Mouse (Mus musculus): ENCODE data around the gene Notch2. TPM values are rescaled to one million over a fixed set of nuclear protein-coding genes. Genes with fewer than 3 reads are reported as not detected.

The Notch2 gene
- polyA plus RNA-seq, 1 experiment from 2014 or later = 11.5 TPM

GRCm38 (mm10) chr3:98178340-98178739 is 165.0 kb downstream of the Notch2 start:
- no peak overlapping the region for H3K4me2 ChIP-seq
- no peak overlapping the region for H3K4me3 ChIP-seq
- no peaks in the 10 kb centered on the region for H3K36me3 ChIP-seq
- no peak for ATAC-seq (replicated peaks; ENCODE audit: insufficient number of reproducible peaks, insufficient read depth, low FRiP score, low read depth)
- H3K4me1 ChIP-seq (replicated peaks) = no peaks in the 10 kb centered on the region
- 52% methylated on average over 4 of the region's 4 CpGs for WGBS
- no peaks in the 10 kb centered on the region for H3K9me3 ChIP-seq (replicated peaks)
- peak overlapping the region; percentile 31; the same call in 1 of the 2 replicates for H3K27ac ChIP-seq
- no peaks in the 10 kb centered on the region for H3K27me3 ChIP-seq
- no peak overlapping the region for H3K9ac ChIP-seq

GRCm38 (mm10) chr3:98180805-98181204 is 167.5 kb downstream of the Notch2 start:
- WGBS = 26% methylated on average over 7 of the region's 7 CpGs

GRCm38 (mm10) chr3:98185163-98185714 is 171.9 kb downstream of the Notch2 start:
- H3K4me3 ChIP-seq = no peak overlapping the region
- H3K36me3 ChIP-seq = no peaks in the 10 kb centered on the region
- H3K27me3 ChIP-seq = no peaks in the 10 kb centered on the region
- H3K9ac ChIP-seq = no peak overlapping the region
- WGBS = 62% methylated on average over 10 of the region's 10 CpGs
- no peak overlapping the region for H3K27ac ChIP-seq
- ATAC-seq (replicated peaks; ENCODE audit: insufficient number of reproducible peaks, insufficient read depth, low FRiP score, low read depth) = no peak
- no peak overlapping the region for H3K4me2 ChIP-seq
- no peaks in the 10 kb centered on the region for H3K9me3 ChIP-seq (replicated peaks)
- no peaks in the 10 kb centered on the region for H3K4me1 ChIP-seq (replicated peaks)

More at GRCm38 (mm10) chr3:98180805-98181204, 167.5 kb downstream of the Notch2 start:
- no peak overlapping the region for H3K9ac ChIP-seq
- H3K9me3 ChIP-seq (replicated peaks) = no peaks in the 10 kb centered on the region
- H3K27ac ChIP-seq = no peak overlapping the region
- H3K27me3 ChIP-seq = no peaks in the 10 kb centered on the region
- no peaks in the 10 kb centered on the region for H3K4me1 ChIP-seq (replicated peaks)
- ATAC-seq (replicated peaks; ENCODE audit: insufficient number of reproducible peaks, insufficient read depth, low FRiP score, low read depth) = no peak
- no peak overlapping the region for H3K4me2 ChIP-seq
- H3K4me3 ChIP-seq = no peak overlapping the region
- no peaks in the 10 kb centered on the region for H3K36me3 ChIP-seq

GRCm38 (mm10) chr3:98187777-98188176 is 174.4 kb downstream of the Notch2 start:
- H3K27ac ChIP-seq = no peak overlapping the region
- no peaks in the 10 kb centered on the region for H3K4me1 ChIP-seq (replicated peaks)
- no peaks in the 10 kb centered on the region for H3K36me3 ChIP-seq
- 82% methylated on average over 3 of the region's 3 CpGs for WGBS
- no peak overlapping the region for H3K4me3 ChIP-seq
- ATAC-seq (replicated peaks; ENCODE audit: insufficient number of reproducible peaks, insufficient read depth, low FRiP score, low read depth) = no peak
- no peak overlapping the region for H3K4me2 ChIP-seq
- no peaks in the 10 kb centered on the region for H3K27me3 ChIP-seq
- H3K9ac ChIP-seq = no peak overlapping the region
- H3K9me3 ChIP-seq (replicated peaks) = no peaks in the 10 kb centered on the region

- no peaks in the 10 kb centered on the region for H3K36me3 ChIP-seq
- no peak overlapping the region for H3K27ac ChIP-seq
- H3K9ac ChIP-seq = no peak overlapping the region
- no peak overlapping the region for H3K4me3 ChIP-seq
- H3K4me2 ChIP-seq = no peak overlapping the region
- WGBS = 40% methylated on average over 9 of the region's 9 CpGs
- H3K27me3 ChIP-seq = no peaks in the 10 kb centered on the region
- no peak for ATAC-seq (replicated peaks; ENCODE audit: insufficient number of reproducible peaks, insufficient read depth, low FRiP score, low read depth)
- H3K9me3 ChIP-seq (replicated peaks) = no peaks in the 10 kb centered on the region
- H3K4me1 ChIP-seq (replicated peaks) = no peaks in the 10 kb centered on the region
These were observed 184.6 kb downstream of the Notch2 start for GRCm38 (mm10) chr3:98197711-98198532.

GRCm38 (mm10) chr3:98199747-98200146 is 186.4 kb downstream of the Notch2 start:
- H3K36me3 ChIP-seq = no peaks in the 10 kb centered on the region
- no peaks in the 10 kb centered on the region for H3K4me1 ChIP-seq (replicated peaks)
- H3K9me3 ChIP-seq (replicated peaks) = no peaks in the 10 kb centered on the region
- no peaks in the 10 kb centered on the region for H3K27me3 ChIP-seq
- 59% methylated on average over 5 of the region's 5 CpGs for WGBS
- H3K27ac ChIP-seq = no peak overlapping the region
- no peak overlapping the region for H3K9ac ChIP-seq
- H3K4me3 ChIP-seq = no peak overlapping the region
- no peak for ATAC-seq (replicated peaks; ENCODE audit: insufficient number of reproducible peaks, insufficient read depth, low FRiP score, low read depth)
- H3K4me2 ChIP-seq = no peak overlapping the region

Other genes with a start within 250 kb of the Notch2 start
- 93.0 and 99.0 TPM in 2 replicates for gene Pde4dip, start 124.8 kb upstream of the Notch2 start, polyA plus RNA-seq (2015; fragmentation: Nextera tagmentation; extraction: Ambion mirVana)
- gene Sec22b, start 112.3 kb upstream of the Notch2 start, polyA plus RNA-seq (2015; fragmentation: Nextera tagmentation; extraction: Ambion mirVana) = 98.1 and 118 TPM in 2 replicates
- gene Adam30, start 147.1 kb downstream of the Notch2 start, polyA plus RNA-seq (2015; fragmentation: Nextera tagmentation; extraction: Ambion mirVana) = not detected in 2 replicates
- gene Reg4, start 208.6 kb downstream of the Notch2 start, polyA plus RNA-seq (2015; fragmentation: Nextera tagmentation; extraction: Ambion mirVana) = not detected in 2 replicates